Mouse (Mus musculus) C2C12 (cell line): ENCODE results near the gene Sipa1l3. TPM values are rescaled to one million over a fixed set of nuclear protein-coding genes. Genes with fewer than 3 reads are reported as not detected.

Source experiments
- H3K27me3 ChIP-seq: one replicate; pipeline ENCODE4 v1.6.1; 2011; ENCODE audit not compliant: control insufficient read depth, insufficient read depth, insufficient read length
- H3K36me3 ChIP-seq: one replicate; pipeline ENCODE4 v1.6.1; 2011; ENCODE audit not compliant: control insufficient read depth, insufficient read depth
- H3K4me3 ChIP-seq: one replicate; pipeline ENCODE4 v1.5.1; 2011; ENCODE audit warnings: mild to moderate bottlenecking, control low read depth; ENCODE audit not compliant: poor library complexity, insufficient read depth, severe bottlenecking
- H3K79me2 ChIP-seq: one replicate; pipeline ENCODE4 v1.6.1; 2011; ENCODE audit not compliant: control insufficient read depth, insufficient read depth
- H3K79me3 ChIP-seq: one replicate; pipeline ENCODE4 v1.6.1; 2011; ENCODE audit warnings: low read depth, control low read depth
- H3ac ChIP-seq: one replicate; pipeline ENCODE3; 2011; ENCODE audit warnings: low read depth; ENCODE audit not compliant: control insufficient read depth, insufficient read length
- CEBPB ChIP-seq: IDR thresholded peaks from one replicate; pipeline ENCODE4 v1.6.1; 2011; ENCODE audit warnings: low read depth, mild to moderate bottlenecking, control low read depth, moderate library complexity
- CTCF ChIP-seq: IDR thresholded peaks from one replicate; pipeline ENCODE4 v1.5.1; 2011; ENCODE audit not compliant: control insufficient read depth, insufficient read depth, insufficient read length
- FOSL1 ChIP-seq: IDR thresholded peaks from one replicate; pipeline ENCODE4 v1.8.0; 2011; ENCODE audit warnings: mild to moderate bottlenecking, low read length; ENCODE audit not compliant: poor library complexity, insufficient read depth, severe bottlenecking
- MAX ChIP-seq: IDR thresholded peaks from one replicate; pipeline ENCODE4 v1.6.1; 2011; ENCODE audit warnings: mild to moderate bottlenecking, control low read depth
- MYOD1 ChIP-seq: IDR thresholded peaks from one replicate; pipeline ENCODE4 v1.6.1; 2011; ENCODE audit warnings: low read depth; ENCODE audit not compliant: control insufficient read depth, insufficient read length
- MYOG ChIP-seq: IDR thresholded peaks from one replicate; pipeline ENCODE4 v1.6.1; 2011; ENCODE audit not compliant: control insufficient read depth, insufficient read length; ENCODE audit errors: extremely low read depth
- USF1 ChIP-seq: IDR thresholded peaks from one replicate; pipeline ENCODE4 v1.6.1; 2011; ENCODE audit warnings: low read depth, mild to moderate bottlenecking, control low read depth, moderate library complexity
- polyA plus RNA-seq: library from polyadenylated mRNA; unstranded; fragments of >200 nt; fragmentation: generic; extraction: Trizol; gene quantifications from one replicate; pipeline ENCODE4 v1.2.1, GENCODE M21; 2012; ENCODE audit warnings: missing spikeins

The Sipa1l3 gene
- polyA plus RNA-seq, 1 experiment = 30.1 TPM

DNA sequence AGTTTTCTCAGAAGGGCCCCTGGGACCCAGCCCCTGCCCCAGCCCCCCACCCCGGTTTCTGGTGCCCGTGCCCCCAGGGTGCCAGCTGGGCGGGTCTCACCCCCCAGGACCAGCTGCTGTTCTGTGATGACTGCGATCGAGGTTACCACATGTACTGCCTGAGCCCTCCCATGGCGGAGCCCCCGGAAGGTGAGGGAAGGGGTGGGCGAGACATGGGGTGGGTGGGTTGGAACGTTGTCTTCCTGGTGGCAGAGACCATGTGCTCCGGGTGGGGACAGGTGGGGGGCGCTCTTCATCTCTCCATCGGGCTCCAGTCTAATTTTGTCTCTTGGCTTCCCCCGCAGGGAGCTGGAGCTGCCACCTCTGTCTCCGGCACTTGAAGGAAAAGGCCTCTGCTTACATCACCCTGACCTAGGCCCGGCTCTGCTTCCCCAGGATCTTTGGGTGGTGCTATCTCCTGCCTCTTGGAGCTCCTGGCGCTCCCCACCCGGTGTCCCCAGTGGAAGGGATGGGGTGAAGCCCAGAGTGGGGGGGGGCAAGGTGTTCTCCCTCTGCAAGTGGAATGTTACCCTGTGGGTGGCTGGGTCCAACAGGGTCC is 202.2 kb downstream of the Sipa1l3 start:
- no peaks in the 10 kb centered on the region for H3K79me2 ChIP-seq
- H3K36me3 ChIP-seq = no peaks in the 10 kb centered on the region
- no peaks in the 10 kb centered on the region for H3K79me3 ChIP-seq
- no peak for TF ChIP-seq USF1
- TF ChIP-seq MAX = no peak
- no peak for TF ChIP-seq CTCF
- TF ChIP-seq MYOD1 = no peak
- TF ChIP-seq FOSL1 = no peak
- no peak for TF ChIP-seq MYOG
- no peak for TF ChIP-seq CEBPB
- no peak overlapping the region for H3ac ChIP-seq
- no peaks in the 10 kb centered on the region for H3K27me3 ChIP-seq
- H3K4me3 ChIP-seq = no peak overlapping the region

DNA sequence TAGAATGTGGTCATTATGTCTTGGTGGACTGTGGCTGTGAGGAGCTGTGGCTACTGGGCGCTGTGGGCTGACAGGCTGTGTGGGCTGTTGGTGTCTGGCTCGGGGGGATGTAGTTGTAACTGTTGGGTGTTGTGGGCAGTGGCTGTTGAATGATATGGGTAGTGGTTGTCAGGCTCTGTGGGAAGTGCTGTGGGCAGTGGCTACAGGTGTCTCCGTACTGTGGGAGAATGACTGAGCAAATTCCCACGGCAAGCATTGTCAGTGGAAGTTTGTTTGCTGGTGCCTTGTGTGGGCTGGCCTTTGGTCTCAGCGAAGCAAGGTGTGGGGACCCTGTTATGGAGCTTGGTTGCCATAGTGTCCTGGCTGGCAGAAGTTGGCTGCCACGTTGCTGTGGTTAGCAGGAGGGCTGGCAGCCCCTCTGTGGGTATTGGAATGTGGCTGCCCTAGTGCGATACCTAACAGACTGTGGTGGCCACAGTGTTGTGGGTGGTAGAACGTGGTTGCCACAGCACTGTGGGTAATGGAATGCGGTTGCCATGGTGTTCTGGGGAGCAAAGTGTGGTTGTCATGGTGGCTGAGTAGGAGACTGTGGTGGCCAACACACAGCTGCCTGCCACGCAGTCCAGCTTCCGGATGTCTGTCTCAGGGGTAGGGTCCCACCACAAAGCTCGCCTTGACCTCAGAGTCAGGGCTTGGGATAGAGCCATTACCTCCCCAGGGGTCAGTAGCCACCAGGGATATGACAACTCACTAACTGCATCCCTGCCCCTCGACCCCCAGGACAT is 203.4 kb downstream of the Sipa1l3 start:
- Histone ChIP-seq H3ac (no peak overlapping the region), H3K79me2 (no peaks in the 10 kb centered on the region), H3K4me3 (no peak overlapping the region), H3K79me3 (no peaks in the 10 kb centered on the region), H3K36me3 (no peaks in the 10 kb centered on the region), H3K27me3 (no peaks in the 10 kb centered on the region)
- TF ChIP-seq CEBPB (no peak), MAX (no peak)

DNA sequence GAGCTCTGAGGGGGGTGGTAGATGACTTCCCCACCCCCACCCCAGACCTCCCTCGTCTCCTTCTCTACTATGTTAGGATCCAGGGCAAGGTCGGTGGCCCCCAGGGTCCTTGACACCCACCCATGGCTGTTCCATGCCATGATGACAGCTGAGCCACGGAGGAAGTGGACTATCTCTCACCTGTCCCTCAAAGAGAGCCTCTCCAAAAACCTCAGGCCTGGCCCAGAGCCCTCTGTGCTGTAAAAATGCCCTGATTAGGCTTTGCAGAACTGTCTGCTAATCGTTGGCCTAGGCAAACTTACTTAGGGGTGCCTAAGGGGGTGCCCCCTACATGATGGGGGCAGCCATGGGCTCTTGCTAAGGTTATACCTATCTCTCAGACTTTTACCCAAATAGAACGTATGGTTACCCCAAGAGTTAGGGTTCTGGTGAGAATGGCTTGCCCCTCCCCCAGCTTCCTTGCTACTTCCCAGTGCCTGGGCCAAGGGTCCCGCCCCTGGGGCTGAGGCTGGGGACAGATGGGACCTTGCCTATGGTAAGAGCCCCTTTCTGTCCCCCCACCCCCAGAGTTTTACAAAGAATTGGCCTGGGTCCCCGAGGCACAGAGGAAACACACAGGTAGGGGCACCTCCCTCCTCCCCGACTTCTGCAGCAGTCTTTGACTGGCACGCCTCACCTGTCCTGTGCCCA is 204.7 kb downstream of the Sipa1l3 start:
- Histone ChIP-seq H3K4me3 (no peak overlapping the region), H3ac (no peak overlapping the region), H3K36me3 (no peaks in the 10 kb centered on the region), H3K27me3 (no peaks in the 10 kb centered on the region), H3K79me2 (no peaks in the 10 kb centered on the region), H3K79me3 (no peaks in the 10 kb centered on the region)
- no peak for TF ChIP-seq FOSL1
- no peak for TF ChIP-seq MAX
- no peak for TF ChIP-seq CTCF
- no peak for TF ChIP-seq CEBPB
- TF ChIP-seq USF1 = no peak
- TF ChIP-seq MYOG = no peak

DNA sequence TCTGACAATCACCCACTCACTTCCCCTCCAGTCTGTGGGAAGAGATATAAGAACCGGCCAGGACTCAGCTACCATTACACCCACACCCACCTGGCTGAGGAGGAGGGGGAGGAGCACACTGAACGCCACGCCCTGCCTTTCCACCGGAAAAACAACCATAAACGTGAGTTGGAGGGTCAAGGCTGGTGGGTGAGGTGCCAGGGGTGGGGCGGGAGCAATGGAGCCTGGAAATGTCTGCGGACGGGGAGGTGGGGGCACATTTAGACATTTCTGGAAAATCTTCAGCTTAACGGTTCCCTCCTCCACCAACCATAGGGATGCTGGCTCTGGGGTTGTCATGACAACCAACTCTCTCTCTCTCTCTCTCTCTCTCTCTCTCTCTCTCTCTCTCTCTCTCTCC is 205.4 kb downstream of the Sipa1l3 start:
- Histone ChIP-seq H3K79me3 (no peaks in the 10 kb centered on the region), H3ac (no peak overlapping the region), H3K36me3 (no peaks in the 10 kb centered on the region), H3K4me3 (no peak overlapping the region), H3K27me3 (no peaks in the 10 kb centered on the region), H3K79me2 (no peaks in the 10 kb centered on the region)
- TF ChIP-seq CEBPB (no peak), MAX (no peak), MYOG (no peak), MYOD1 (no peak), CTCF (no peak), USF1 (no peak), FOSL1 (no peak)

DNA sequence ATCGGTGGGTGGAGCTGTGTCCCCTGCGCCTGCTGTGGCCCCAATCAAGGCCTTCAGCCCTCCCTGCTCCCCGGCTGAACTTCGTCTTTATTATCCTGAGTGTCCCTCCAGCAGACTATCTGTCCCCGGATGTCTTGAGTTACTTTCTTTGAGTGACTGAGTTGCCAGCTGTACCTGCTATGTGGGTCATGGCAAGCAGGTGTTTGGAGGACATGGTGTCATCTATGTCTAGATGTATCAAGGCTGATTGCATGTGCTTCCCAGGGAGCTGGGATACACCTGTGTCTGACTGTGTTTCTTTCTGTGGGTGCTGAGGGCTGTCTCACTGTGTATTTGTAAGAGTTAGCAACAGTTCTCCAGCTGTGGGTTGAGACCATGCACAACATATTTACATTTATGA is 208.7 kb downstream of the Sipa1l3 start:
- TF ChIP-seq MYOG (no peak), MAX (no peak), MYOD1 (no peak), CEBPB (no peak), USF1 (no peak), CTCF (no peak), FOSL1 (no peak)
- no peak overlapping the region for H3K4me3 ChIP-seq
- H3K79me2 ChIP-seq = no peaks in the 10 kb centered on the region
- no peaks in the 10 kb centered on the region for H3K27me3 ChIP-seq
- no peaks in the 10 kb centered on the region for H3K36me3 ChIP-seq
- H3ac ChIP-seq = no peak overlapping the region
- H3K79me3 ChIP-seq = no peaks in the 10 kb centered on the region

DNA sequence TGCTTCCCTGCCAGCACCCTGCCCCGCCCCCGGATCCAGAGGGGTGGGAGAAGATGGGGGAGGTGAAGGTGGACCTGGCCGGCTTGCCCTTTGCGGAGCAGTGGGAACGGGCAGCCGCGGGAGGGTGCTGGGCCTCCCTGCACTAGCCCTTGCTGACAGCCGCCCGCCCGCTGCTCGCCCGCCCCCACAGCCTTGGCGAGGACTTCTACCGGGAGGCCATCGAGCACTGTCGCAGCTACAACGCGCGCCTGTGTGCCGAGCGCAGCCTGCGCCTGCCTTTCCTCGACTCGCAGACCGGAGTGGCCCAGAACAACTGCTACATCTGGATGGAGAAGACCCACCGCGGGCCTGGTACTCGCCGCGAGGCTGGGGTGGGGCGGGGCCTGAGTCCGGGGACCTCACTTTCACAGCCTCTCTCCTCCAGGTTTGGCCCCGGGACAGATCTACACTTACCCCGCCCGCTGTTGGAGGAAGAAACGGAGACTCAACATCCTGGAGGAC is 209.2 kb downstream of the Sipa1l3 start:
- Histone ChIP-seq H3K36me3 (no peaks in the 10 kb centered on the region), H3K79me2 (no peaks in the 10 kb centered on the region), H3K27me3 (no peaks in the 10 kb centered on the region), H3ac (no peak overlapping the region), H3K4me3 (no peak overlapping the region), H3K79me3 (no peaks in the 10 kb centered on the region)
- TF ChIP-seq MYOG = no peak
- TF ChIP-seq CTCF = no peak
- no peak for TF ChIP-seq FOSL1
- TF ChIP-seq MYOD1 = no peak
- TF ChIP-seq CEBPB = no peak
- TF ChIP-seq MAX = no peak
- no peak for TF ChIP-seq USF1
